ENCODE assay signal across 25 mouse cellular contexts in the genomic region with DNA sequence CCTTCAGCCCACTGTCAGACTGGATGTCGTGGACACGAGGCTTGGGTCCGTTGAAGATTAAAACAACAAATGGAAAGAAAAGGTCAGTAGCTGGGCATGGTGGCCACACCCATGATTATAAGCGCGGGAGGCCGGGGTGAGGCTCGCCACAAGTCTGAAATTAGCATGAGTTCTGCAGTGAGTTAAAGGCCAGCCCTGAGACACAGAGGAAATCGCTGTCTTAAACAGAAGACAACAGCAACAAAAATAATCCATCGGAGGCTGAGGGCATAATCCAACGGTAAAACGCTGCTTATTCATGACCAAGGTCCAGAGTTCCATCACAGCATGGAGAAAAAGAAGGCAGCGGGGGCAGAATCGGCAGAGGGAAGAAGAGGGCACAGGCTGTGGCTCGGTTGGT. TPM values are rescaled to one million over a fixed set of nuclear protein-coding genes. Genes with fewer than 3 reads are reported as not detected.
DNase-seq lines count a peak whose midpoint lies in the region; ATAC-seq and TF ChIP-seq lines count a peak whose summit lies in the region.
"Had no signal": no experiment of that assay in that cellular context is flagged by ENCODE, and none has a peak within 500 bp of the region (broad histone marks: within the 10 kb centered on the region; RNA-seq: fewer than 3 reads in every experiment).

No protein-coding gene starts in this region.

- H3K4me2 ChIP-seq in stomach, postnatal 0 days (replicated peaks; ENCODE audit: low read depth), result no peak overlapping the region
- H3K4me2 ChIP-seq: forebrain, embryonic 13.5 days; heart, embryonic 13.5 days; hindbrain, embryonic 14.5 days had no signal

- H3K27me3 ChIP-seq in kidney, adult 2 months (replicated peaks; ENCODE audit: control insufficient read depth, insufficient read depth, low read length), result no peaks in the 10 kb centered on the region
- no peaks in the 10 kb centered on the region for H3K27me3 ChIP-seq in stomach, postnatal 0 days (ENCODE audit: control insufficient read depth, insufficient read depth, low read length)
- H3K27me3 ChIP-seq: forebrain, embryonic 13.5 days; heart, embryonic 13.5 days had no signal

- H3K4me3 ChIP-seq in kidney, adult 2 months (ENCODE audit: insufficient read depth, low read depth, low read length), result no peak overlapping the region
- no peak overlapping the region for H3K4me3 ChIP-seq in stomach, postnatal 0 days (ENCODE audit: low read depth, low read length)
- H3K4me3 ChIP-seq: forebrain, embryonic 10.5 days; forebrain, embryonic 13.5 days; heart, adult 2 months; heart, embryonic 10.5 days; heart, embryonic 13.5 days had no signal

- WGBS in kidney, adult 2 months, result 59% methylated on average over 14 of the region's 14 CpGs
- 64% methylated on average over 14 of the region's 14 CpGs for WGBS in stomach, postnatal 0 days

- H3K9ac ChIP-seq in stomach, postnatal 0 days (ENCODE audit: low read length), result no peak overlapping the region
- H3K9ac ChIP-seq: forebrain, embryonic 13.5 days; heart, embryonic 13.5 days; hindbrain, embryonic 14.5 days had no signal

- TF ChIP-seq POLR2A in kidney, adult 2 months (IDR thresholded peaks at IDR 0.05; ENCODE audit: low read depth, low read length), result no peak

- no peaks in the 10 kb centered on the region for H3K36me3 ChIP-seq in kidney, adult 2 months (ENCODE audit: control insufficient read depth, insufficient read depth, low read length)
- no peaks in the 10 kb centered on the region for H3K36me3 ChIP-seq in stomach, postnatal 0 days (ENCODE audit: control insufficient read depth, insufficient read depth, low read length)
- H3K36me3 ChIP-seq: forebrain, embryonic 10.5 days; heart, embryonic 10.5 days had no signal

- H3K4me1 ChIP-seq in kidney, adult 2 months (ENCODE audit: control insufficient read depth, insufficient read depth, low read length), result no peaks in the 10 kb centered on the region; the same call in 1 of the 2 replicates
- 0 out of 2 replicates have a peak, but pooled peaks cover 2% of the 10 kb centered on the region for H3K4me1 ChIP-seq in stomach, postnatal 0 days (replicated peaks; ENCODE audit: control insufficient read depth, insufficient read depth)
- H3K4me1 ChIP-seq: forebrain, embryonic 13.5 days had no signal

- H3K9me3 ChIP-seq in stomach, postnatal 0 days (ENCODE audit: control insufficient read depth, low read length), result no peaks in the 10 kb centered on the region
- H3K9me3 ChIP-seq: forebrain, embryonic 10.5 days; forebrain, embryonic 13.5 days; heart, embryonic 10.5 days had no signal

- no peak for ATAC-seq in stomach, postnatal 0 days (ENCODE audit: low FRiP score, low TSS enrichment)
- ATAC-seq: CD4-positive, CD25-positive, alpha-beta regulatory T cell, adult 4 months; forebrain, embryonic 13.5 days; forebrain, embryonic 16.5 days had no signal

- no peak overlapping the region for H3K27ac ChIP-seq in kidney, adult 2 months (ENCODE audit: insufficient read depth, low read depth, low read length)
- no peak overlapping the region for H3K27ac ChIP-seq in stomach, postnatal 0 days (replicated peaks)
- H3K27ac ChIP-seq: forebrain, embryonic 10.5 days; forebrain, embryonic 13.5 days; heart, adult 2 months; heart, embryonic 10.5 days; heart, embryonic 13.5 days; hindbrain, embryonic 14.5 days had no signal

- no peak for TF ChIP-seq EP300 in stomach, postnatal 0 days (optimal IDR thresholded peaks at IDR 0.05)

- no peak for TF ChIP-seq CTCF in kidney, adult 2 months (conservative IDR thresholded peaks at IDR 0.05; ENCODE audit: insufficient read depth, insufficient read length, low read depth, low read length)
- no peak for TF ChIP-seq CTCF in stomach, postnatal 0 days (IDR thresholded peaks at IDR 0.05; ENCODE audit: low read depth)

- peak; percentile 75 for DNase-seq in kidney, adult 2 months
- no peak for DNase-seq in kidney, postnatal 4 days
- peak; percentile 23 for DNase-seq in kidney, postnatal 14 days
- peak; percentile 43 to 57 for DNase-seq in kidney, postnatal 25 days
- DNase-seq in stomach, postnatal 0 days (ENCODE audit: low spot score), result peak; percentile 45
- DNase-seq in thymus, postnatal 25 days, result no peak
- DNase-seq: adrenal gland, adult 8-10 months; adrenal gland, postnatal 25 days; cerebellum, adult 11-12 months; cerebellum, adult 8-10 months; cerebellum, postnatal 10 days; cerebellum, postnatal 36 days; embryo, embryonic 11 days; gastrocnemius, postnatal 10 days; gastrocnemius, postnatal 36 days; heart, adult 2 months; heart, postnatal 14 days; heart, postnatal 4 days had no signal

RNA-seq across cellular contexts. Expression of gene Zfp148, which starts 47.6 kb away (rescaled TPM):
- polyA plus RNA-seq in kidney, adult 2 months (2012; rRNA removed), result 8.7 and 9.8 TPM in 2 replicates
- 23.4 and 25.1 TPM in 2 replicates for polyA plus RNA-seq in stomach, postnatal 0 days (2015; fragmentation: Nextera tagmentation; extraction: Ambion mirVana)

Comparison
In these comparisons a context has a peak if more than half of its experiments do, and no peak if none do; other contexts are left out.
1. DNase-seq: peak in kidney, adult 2 months (single experiment), kidney, postnatal 14 days (single experiment), kidney, postnatal 25 days (2 of 2) and stomach, postnatal 0 days (single experiment); none in kidney, postnatal 4 days (0 of 2) and thymus, postnatal 25 days (single experiment).